Mouse (Mus musculus): ENCODE results near the gene Sh3tc1. TPM values are rescaled to one million over a fixed set of nuclear protein-coding genes. Genes with fewer than 3 reads are reported as not detected.

Gene Sh3tc1
- total RNA-seq, 2 experiments from 2014 or later = not detected

DNA sequence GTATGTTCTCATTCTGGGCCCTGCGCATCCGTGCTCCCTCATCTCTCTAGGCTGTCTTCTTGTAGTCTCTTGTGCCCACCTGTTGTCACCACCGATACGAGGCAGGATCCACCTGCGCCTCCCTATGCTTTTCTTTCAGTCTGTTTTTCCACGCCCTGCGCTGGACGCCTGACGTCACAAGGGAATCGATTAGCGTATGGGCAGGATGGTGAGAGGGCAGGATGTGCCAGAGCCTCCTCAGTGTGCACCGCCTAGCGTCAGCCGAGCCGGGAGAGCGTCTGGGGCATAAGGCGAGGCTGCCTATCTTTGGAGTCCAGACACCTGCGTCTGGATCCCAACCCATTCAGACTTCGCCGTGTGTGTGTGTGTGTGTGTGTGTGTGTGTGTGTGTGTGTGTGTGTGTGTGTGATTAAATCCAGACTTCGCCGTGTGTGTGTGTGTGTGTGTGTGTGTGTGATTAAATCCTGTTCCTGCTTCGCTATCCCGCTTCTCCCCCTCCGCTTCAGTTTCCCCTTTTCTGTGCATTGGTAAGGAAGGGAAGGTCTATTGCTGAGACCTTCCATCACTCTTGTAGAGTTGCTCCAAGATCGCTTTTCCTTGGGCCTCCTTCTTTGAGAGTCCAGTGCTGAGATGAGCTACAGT, 17.3 kb upstream of the Sh3tc1 start:
- ATAC-seq (replicated peaks; ENCODE audit: low FRiP score, low TSS enrichment, poor library complexity, severe bottlenecking) = peak; percentile 66

DNA sequence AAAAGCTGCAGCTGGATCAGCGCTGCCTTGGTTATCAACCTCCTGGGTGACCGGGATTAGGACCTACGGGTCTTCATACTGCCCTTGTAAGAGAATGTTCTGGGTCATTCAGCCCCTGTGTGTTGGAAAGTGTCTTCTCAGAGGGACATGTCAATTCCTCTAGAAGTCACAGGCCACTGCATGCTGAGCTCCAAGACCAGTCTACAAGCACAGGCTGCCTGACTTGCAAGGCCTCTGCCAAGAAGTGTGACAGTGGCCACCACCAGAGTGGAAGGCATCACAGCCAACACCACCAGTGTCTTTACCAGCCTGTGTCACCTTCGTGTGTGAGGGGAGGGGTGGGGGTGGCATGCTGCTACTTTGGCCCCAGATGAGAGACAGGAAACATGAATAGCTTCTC, 16.2 kb upstream of the Sh3tc1 start:
- ATAC-seq (replicated peaks; ENCODE audit: low FRiP score, low TSS enrichment, poor library complexity, severe bottlenecking) = no peak

DNA sequence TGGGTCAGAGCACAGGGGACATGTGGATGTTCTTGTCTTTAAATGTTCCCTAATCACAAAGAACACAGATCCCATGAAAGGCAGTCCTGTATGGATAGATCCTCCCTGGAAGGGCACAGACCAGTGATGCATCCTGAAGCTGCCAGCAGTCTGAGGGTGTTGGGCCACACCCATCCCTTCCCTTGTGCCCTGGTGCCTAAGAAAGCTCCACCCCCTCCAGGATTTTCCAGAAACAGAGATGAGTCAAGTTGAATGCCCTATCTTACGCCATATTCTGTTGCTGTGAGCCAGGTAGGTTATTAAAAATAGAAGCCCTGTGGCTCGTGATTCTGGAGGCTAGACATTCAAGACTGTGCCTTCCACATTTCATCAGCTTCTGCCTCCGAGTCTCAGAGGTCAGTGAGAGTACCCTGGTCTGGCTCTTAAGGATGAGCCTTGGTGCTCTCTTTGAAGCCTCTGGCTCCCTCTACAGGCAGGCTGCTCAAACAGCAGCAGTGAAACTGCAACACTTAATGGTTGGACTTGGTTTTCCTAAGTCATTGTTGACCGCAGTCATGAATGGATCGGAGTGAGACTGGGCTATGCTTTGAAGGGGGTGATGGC, 15.4 kb upstream of the Sh3tc1 start:
- peak; percentile 40 for ATAC-seq (replicated peaks; ENCODE audit: low FRiP score, low TSS enrichment, poor library complexity, severe bottlenecking)

DNA sequence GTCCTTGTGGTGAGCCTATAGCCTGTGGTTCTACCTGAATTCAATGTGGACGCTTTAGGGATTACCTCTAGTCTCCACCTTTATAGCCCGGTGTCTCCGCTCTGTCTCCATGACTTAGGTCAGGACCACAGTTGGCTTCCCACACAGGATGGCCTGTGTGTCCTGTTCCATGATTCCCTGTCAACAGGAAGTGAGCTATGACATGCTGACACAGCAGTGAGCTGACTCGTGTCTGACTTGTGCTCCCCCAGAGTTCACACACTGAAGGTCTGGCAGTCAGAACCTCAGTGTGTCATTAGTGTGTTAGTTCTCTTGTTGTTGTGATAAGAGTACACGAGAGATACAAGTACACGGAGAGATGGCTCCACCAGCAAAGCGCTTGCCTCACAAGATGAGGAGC, 11.2 kb upstream of the Sh3tc1 start:
- ATAC-seq (replicated peaks; ENCODE audit: low FRiP score, low TSS enrichment, poor library complexity, severe bottlenecking) = no peak

DNA sequence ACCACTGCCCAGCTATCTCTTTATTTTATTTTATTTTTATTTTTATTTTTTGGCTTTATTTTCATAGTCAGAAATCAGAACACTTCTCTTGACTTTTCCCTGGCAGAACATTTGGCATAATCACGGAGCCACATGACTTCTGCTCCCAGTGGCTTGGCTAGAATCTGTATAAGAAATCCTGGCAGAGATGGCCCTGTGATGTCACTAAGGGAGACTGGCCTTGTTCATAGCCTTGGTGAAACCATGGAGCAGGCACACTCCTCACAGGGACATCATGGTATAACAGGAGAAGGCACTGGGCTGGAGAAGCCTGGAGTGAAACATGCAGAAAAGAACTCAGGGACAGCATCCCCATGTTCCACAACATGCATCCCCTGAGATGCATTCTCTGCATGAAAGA, 10.2 kb upstream of the Sh3tc1 start:
- ATAC-seq (replicated peaks; ENCODE audit: low FRiP score, low TSS enrichment, poor library complexity, severe bottlenecking) = no peak

DNA sequence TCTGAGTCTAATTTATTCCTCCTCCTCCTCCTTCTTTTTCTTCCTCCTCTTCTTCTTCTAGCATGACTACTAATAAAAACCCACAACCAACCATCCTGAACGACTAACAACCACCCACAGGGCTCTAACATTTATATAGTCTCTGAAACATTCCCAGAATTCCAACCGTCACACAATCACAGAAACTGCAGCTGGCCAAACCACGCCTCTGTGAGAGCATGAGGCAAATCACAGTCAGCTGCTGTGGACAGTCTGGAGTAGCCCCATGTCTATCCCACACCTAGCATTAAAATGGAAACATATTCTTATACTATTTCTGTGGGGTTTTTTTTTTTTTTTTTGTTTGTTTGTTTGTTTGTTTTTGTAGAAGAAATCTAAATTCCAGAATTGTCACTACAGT, 9.6 kb upstream of the Sh3tc1 start:
- no peak for ATAC-seq (replicated peaks; ENCODE audit: low FRiP score, low TSS enrichment, poor library complexity, severe bottlenecking)

DNA sequence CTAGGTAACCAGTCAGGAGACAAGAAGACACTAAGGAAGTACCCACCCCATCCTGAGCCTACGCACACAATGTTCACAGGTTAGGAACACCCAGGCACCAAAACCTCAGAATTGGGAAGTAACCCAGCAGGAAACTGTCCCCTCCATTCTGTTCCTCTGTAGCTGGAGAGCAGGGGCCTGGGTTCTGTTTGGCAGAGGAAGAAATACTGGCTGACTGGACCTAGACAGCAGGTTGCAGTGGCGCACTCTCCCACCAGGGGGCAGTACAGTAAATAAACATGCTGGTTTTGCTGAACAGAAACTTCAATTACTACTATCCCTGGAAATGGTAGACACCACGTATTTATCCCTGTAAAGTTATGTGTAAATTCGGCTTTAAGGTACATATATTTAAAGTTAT, 7.1 kb upstream of the Sh3tc1 start:
- ATAC-seq (replicated peaks; ENCODE audit: low FRiP score, low TSS enrichment, poor library complexity, severe bottlenecking) = 0 out of 2 replicates have a peak, but pooled peaks have one; percentile 39

DNA sequence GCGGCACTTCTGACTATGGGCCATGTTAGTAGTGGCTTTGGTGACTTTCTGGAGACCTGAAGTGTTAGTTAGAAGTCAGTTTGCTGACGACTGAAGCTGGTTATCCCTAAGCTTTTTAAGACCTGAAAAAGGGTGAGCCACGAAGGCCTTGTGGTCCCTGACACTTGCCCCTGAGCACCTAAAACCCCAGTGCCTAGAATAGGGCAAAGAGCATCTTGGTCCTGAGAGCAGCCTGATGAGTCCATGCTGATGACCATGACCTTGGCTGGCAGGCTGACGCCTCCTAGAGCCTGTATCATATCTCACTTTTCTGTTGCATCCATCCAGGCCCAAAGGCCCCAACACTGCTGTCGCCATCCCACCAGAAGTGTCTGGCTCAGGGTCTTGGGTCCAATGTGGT, 5.6 kb upstream of the Sh3tc1 start:
- ATAC-seq (replicated peaks; ENCODE audit: low FRiP score, low TSS enrichment, poor library complexity, severe bottlenecking) = no peak

DNA sequence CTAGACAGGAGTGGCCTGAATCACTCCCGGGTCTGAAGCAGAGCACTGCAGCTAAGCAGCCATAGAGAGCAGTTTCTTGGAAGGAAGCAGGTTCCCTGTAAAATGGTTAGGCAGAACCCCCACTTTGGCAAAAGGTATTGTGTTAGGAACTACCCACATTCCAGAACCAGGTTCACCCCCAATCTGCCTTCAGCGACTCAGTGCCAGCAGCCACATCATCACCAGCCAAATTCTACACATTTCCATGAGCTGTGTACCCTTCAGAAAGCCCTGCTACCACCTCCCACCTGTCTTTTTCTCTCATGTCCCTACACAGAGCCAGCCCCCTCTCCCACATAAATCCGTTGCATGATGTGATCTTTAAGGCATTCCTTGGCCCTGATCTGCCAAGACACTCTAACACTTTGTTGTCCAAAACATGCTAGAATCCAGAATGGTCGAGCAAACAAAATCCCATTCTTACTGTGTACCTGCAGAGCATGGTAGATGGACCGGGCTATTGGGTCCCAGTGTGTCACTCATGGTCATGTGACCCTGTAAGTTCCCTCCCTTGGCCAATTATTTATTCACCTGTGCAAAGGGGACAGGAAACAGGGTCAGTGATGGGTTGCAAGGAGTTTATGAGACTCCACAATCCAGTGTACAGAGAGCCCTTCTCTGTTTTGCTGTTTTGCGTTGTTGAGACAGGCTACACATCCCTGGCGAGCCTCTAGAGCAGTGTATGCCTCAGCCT, 4.4 kb upstream of the Sh3tc1 start:
- ATAC-seq (replicated peaks; ENCODE audit: low FRiP score, low TSS enrichment, poor library complexity, severe bottlenecking) = no peak

DNA sequence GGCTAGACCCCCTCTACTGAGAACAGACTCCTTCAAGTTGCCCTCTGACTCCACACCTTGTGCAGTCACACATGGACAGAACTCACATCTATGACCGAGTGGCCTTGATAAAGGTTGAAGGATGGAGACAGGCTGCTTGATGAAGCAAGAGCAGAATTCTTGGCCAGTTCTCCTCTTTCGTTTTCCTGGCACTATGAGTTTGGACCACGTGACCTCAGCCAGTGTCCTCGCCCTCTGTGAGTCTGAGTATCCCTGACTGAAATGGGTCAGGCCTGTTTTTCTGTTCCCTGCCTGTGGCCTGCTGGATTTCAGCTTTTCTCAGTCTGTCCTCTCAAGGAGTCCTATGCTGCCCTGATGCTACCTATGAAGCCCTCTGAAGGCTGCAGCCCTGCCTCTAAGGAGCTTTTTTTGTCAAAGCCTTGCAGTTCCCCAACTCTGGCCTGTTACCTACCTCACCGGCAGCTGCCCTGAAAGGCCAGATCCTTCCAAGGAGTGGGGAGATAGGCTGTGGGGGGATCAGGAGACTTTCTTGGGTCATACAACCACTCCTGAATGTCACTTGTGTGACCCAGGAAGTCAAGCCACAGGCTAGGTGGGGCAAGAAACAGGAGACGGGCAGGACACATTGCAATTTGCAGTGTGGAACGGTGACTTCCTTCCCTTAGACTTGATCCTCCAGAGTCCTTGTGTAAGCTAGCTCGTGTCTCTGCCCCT, 3.6 kb upstream of the Sh3tc1 start:
- ATAC-seq (replicated peaks; ENCODE audit: low FRiP score, low TSS enrichment, poor library complexity, severe bottlenecking) = no peak

DNA sequence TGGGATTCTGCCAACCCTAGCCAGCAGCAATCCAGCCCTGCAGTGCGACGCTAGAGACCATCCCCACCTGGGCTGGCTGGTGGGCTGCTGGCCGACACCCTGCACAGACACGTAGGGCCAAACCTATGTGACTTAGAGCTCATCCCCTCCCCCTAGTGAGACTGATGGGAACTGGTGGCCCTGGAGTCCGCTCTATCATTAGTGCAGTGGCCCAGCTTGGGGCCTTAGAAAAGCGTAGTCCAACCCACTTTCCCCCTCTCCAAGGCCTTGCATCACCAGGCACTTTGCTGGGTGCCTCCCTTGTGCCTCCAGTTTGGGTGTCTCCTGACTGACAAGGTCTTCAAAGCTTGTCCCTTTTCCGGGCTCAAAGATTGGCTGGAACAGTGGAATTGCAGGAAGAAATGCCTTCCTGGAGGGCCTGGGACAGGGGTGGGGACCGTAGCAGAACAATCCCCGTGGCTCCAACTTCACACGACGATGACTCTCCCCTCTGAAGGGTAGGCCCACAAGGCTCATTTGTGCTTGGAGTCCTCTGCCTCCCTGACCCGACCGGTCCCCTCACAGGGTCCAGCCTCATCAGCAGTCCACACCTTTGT, 1.5 kb upstream of the Sh3tc1 start:
- ATAC-seq (replicated peaks; ENCODE audit: low FRiP score, low TSS enrichment, poor library complexity, severe bottlenecking) = no peak

DNA sequence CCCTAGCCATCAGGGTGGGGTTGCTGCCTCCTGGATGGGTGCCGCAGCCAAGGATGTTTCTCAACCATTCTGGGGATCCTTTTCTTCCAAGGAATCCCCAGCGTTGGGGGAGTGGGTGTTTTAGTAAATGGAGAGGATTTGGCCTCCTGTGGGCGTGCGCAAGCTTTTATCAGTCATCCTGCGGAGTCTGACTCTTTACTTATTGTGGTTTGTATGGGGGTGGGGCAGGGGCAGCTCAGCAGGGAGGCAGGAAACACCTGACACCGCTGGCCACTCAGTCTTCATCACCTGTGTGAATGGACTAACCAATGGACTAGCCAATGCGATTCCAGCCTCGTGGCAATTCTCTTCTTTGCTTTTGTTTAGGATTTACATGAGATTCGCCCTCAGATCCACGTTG, 929 bp upstream of the Sh3tc1 start:
- no peak for ATAC-seq (replicated peaks; ENCODE audit: low FRiP score, low TSS enrichment, poor library complexity, severe bottlenecking)

DNA sequence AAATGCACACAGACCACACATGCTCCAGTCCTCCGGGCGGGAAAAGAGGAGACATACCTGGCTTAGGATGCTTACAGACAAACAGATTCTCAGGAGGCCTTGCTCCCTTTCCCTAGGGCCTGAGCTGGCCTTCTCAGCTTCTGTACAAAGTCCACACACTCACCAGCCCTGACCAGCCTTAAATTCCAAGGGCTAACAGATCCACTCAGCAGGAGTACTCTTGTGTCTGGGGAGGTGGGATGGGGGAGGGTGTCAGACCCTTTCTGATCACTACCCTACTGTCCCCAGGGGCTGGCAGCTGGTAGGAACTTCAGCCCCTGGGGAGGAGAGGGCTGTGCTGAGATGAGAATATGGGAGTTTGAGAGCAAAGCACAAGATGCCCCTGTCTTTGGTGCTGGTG, 782 bp downstream of the Sh3tc1 start:
- no peak for ATAC-seq (replicated peaks; ENCODE audit: low FRiP score, low TSS enrichment, poor library complexity, severe bottlenecking)

DNA sequence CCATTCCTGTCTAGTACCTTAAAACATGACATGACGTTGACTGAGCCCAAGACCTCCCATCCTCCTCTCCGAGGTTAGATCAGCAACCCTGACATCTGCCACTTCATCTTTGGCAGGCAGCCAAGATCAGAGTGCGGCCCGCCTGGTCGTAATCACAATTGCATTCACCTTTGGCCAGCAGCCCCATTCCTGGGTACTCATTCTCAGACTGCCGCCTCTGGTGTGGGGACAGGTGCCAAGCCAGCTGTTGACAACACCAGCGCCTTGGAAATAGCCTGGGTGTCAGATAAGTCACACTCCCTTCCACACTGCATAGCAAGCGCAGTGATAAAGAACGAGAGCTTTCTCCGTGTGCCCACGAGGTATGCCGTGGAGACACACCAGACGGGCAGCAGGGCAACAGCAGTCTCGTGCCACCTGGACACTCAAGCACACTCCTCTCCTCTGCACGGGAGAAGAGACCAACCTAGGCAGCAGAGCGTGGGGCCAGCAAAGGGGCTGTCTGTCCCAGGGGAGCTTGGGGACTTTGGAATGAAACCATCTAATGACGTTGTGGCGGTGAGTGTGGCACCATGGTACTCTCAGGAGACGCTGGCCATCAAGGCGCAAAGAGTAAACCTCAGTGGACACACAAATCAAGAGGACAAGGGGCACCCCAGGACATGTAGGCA, 2.4 kb downstream of the Sh3tc1 start:
- no peak for ATAC-seq (replicated peaks; ENCODE audit: low FRiP score, low TSS enrichment, poor library complexity, severe bottlenecking)

DNA sequence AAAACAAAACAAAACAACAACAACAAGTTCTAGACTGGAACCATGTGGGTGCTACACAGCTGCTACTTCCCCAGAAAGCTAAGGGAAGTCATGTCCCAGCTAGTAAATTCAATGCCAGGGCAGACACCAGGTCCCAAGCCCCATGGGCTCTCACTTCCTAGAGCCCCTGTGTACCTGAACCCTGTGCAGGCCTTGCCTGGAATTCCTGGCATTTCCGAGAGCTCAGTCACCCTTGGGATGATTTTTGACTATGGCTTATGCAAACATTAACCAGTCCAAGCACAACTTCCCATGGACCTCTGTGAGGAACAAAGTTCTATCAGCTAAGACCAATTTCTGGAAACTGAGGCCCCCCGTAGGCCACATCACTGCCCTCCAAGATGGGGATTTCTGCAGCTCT, 6.3 kb downstream of the Sh3tc1 start:
- no peak for ATAC-seq (replicated peaks; ENCODE audit: low FRiP score, low TSS enrichment, poor library complexity, severe bottlenecking)

DNA sequence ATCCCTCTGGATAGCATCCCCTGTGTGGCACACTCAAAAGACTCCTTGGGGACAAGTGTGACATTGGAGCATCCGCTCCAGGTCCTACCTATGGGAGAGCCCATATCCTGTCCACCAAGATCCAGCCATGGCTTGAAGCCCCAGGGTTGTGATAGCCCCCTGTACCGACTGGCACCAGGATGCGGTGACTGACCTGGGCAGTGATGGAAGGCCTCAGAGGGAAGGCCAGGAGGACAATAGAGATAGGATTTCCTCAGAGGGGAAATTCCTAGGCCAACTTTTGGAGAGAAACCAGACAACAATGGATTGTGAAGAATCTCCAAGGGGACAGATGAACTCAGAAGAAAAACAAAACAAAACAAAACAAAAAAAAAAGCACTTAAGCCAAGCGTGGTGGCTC, 8.8 kb downstream of the Sh3tc1 start:
- ATAC-seq (replicated peaks; ENCODE audit: low FRiP score, low TSS enrichment, poor library complexity, severe bottlenecking) = no peak

DNA sequence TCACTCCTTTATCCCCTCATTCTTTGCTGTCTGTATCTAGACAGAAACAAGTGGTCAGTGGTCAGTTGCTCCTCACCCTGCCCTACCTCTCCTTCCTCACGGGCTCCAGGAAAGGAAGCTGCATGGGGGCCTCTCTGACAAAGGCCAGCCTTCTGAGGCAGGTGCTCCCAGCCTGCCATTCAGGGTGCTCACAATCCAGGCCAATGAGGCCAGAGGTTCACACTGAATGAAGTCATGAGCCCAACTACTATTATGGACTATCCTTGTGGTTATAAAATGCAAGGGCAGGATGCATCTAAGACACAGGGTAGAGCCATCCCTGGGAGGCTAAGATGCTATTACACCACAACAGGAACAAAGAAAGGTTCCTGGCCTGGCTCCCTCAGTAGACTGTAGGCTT, 9.2 kb downstream of the Sh3tc1 start:
- ATAC-seq (replicated peaks; ENCODE audit: low FRiP score, low TSS enrichment, poor library complexity, severe bottlenecking) = no peak

DNA sequence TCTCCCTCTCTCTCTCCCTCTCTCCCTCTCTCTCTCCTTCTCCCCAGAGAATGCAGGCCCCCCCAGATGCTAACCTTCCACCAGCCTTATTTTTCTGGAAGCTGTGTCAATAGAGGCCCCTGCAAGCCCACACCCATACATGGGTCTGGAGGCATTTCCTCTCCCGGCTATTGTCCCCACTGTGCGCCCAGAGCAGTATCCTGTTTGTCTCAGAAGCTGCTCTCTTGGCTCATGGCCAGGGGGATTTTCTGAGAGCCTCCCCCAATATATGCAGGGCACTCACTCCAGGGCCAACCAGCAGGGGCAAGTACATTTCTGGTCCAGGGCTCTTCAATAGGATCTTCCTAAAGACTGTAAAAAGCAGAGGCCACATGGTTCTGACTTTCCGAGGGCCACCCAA, 9.9 kb downstream of the Sh3tc1 start:
- ATAC-seq (replicated peaks; ENCODE audit: low FRiP score, low TSS enrichment, poor library complexity, severe bottlenecking) = no peak

DNA sequence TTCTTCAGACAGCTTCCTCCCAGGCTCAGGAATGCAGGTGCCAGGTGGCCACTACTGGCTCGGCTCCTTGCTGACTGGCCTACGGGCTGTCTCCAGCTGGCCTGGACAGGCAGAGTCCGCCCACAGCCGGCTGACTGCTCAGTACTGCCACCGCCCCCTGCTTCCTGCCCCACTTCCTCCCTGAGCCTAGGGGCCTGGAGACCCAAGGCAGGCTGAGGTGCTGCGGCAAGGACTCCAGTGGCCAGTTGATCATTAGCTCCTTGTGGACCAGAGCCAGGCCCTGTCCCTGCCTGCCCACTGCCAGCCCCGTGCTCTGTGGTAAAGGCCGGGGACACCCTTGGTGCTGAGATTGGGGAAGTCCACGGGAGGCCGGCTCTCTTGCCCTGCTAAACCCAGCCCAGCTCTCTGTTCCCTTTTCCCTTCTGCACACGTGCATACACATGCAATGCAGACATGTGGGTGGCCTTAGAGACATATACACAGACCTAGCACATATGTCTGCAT, 10.8 kb downstream of the Sh3tc1 start:
- 0 out of 2 replicates have a peak, but pooled peaks have one; percentile 19 for ATAC-seq (replicated peaks; ENCODE audit: low FRiP score, low TSS enrichment, poor library complexity, severe bottlenecking)

Data from megakaryocyte-erythroid progenitor cell, adult 5-6 weeks (primary cell).